Mouse (Mus musculus) CH12.LX (cell line): ENCODE measurements around the gene Ikzf1. TPM values are rescaled to one million over a fixed set of nuclear protein-coding genes. Genes with fewer than 3 reads are reported as not detected.
A peak's percentile ranks its signal among the peaks of the same experiment; 100 is the strongest.

Experiments used
- DNase-seq: peaks from one replicate; pipeline ENCODE4 v3.0.0-alpha.2; 2013; ENCODE audit errors: extremely low read depth
- H3K27ac ChIP-seq: 2 replicates; pipeline ENCODE4 v1.5.1; 2012; ENCODE audit warnings: low read depth, mild to moderate bottlenecking, control low read depth, moderate library complexity; ENCODE audit not compliant: insufficient read depth
- H3K27me3 ChIP-seq: replicated peaks from 2 replicates; pipeline ENCODE3; 2012; ENCODE audit warnings: inconsistent platforms
- H3K36me3 ChIP-seq, 2 experiments: replicated peaks in 1 of 2; 2 replicates each; pipeline versions ENCODE3 to v1.6.1; 2012; ENCODE audit warnings: inconsistent platforms in 1 of 2, low read length in 1 of 2, mild to moderate bottlenecking in 1 of 2, mixed read lengths in 1 of 2, moderate library complexity in 1 of 2; ENCODE audit not compliant: control insufficient read depth in 1 of 2, insufficient read depth in 1 of 2
- H3K4me1 ChIP-seq, 2 experiments: 2 replicates each; pipeline ENCODE4 v1.6.1; 2012; ENCODE audit warnings: inconsistent platforms in 1 of 2, moderate library complexity in 1 of 2; ENCODE audit not compliant: insufficient read depth in 2 of 2, control insufficient read depth in 1 of 2
- H3K4me2 ChIP-seq: 2 replicates; pipeline ENCODE4 v1.6.1; 2012; ENCODE audit warnings: low read depth, mild to moderate bottlenecking, control low read depth; ENCODE audit not compliant: poor library complexity, insufficient read depth, severe bottlenecking
- H3K4me3 ChIP-seq, 3 experiments: fragments of 150-350 bp in 1 of 3; sonication (generic) in 1 of 3; replicated peaks in 1 of 3; 2 replicates each; pipeline versions ENCODE3 to v1.5.1; 2011 to 2012; ENCODE audit warnings: low read depth in 2 of 3, low read length in 2 of 3, mild to moderate bottlenecking in 2 of 3, moderate library complexity in 2 of 3, control low read depth in 1 of 3, improper control_type of control experiment in 1 of 3, inconsistent platforms in 1 of 3, mixed read lengths in 1 of 3; ENCODE audit not compliant: poor library complexity in 1 of 3
- H3K79me2 ChIP-seq: replicated peaks from 2 replicates; pipeline ENCODE4 v1.6.1; 2012; ENCODE audit warnings: mild to moderate bottlenecking, moderate library complexity; ENCODE audit not compliant: control insufficient read depth, poor library complexity, insufficient read depth, severe bottlenecking; ENCODE audit errors: extremely low read depth
- H3K9ac ChIP-seq: 2 replicates; pipeline ENCODE4 v1.6.1; 2012; ENCODE audit warnings: low read depth, mild to moderate bottlenecking, control low read depth, moderate library complexity; ENCODE audit not compliant: insufficient read depth
- H3K9me3 ChIP-seq: replicated peaks from 2 replicates; pipeline ENCODE3; 2012; ENCODE audit warnings: low read length, inconsistent platforms, mixed read lengths
- BHLHE40 ChIP-seq: IDR thresholded peaks from 2 replicates; pipeline ENCODE4 v1.6.1; 2011; ENCODE audit warnings: mild to moderate bottlenecking, low read depth, low read length, improper control_type of control experiment
- CHD1 ChIP-seq: IDR thresholded peaks from 2 replicates; pipeline ENCODE4 v1.6.1; 2012; ENCODE audit warnings: low read depth, low read length, improper control_type of control experiment, inconsistent platforms
- CHD2 ChIP-seq: IDR thresholded peaks from 2 replicates; pipeline ENCODE4 v1.6.1; 2011; ENCODE audit warnings: low read length, improper control_type of control experiment
- CTCF ChIP-seq, 2 experiments: IDR thresholded peaks in 1 of 2; conservative IDR thresholded peaks in 1 of 2; 2 replicates each; pipeline ENCODE4 v1.5.1; 2011 to 2012; ENCODE audit warnings: low read depth in 2 of 2, low read length in 2 of 2, improper control_type of control experiment in 1 of 2, inconsistent platforms in 1 of 2, mild to moderate bottlenecking in 1 of 2, moderate library complexity in 1 of 2
- E2F4 ChIP-seq: IDR thresholded peaks from 2 replicates; pipeline ENCODE4 v1.6.1; 2011; ENCODE audit warnings: low read depth, low read length, improper control_type of control experiment; ENCODE audit not compliant: insufficient replicate concordance
- ELF1 ChIP-seq: IDR thresholded peaks from 2 replicates; pipeline ENCODE4 v1.6.1; 2014; ENCODE audit warnings: low read depth, mild to moderate bottlenecking, inconsistent platforms, low read length, improper control_type of control experiment
- EP300 ChIP-seq: IDR thresholded peaks from 2 replicates; pipeline ENCODE4 v1.6.1; 2011; ENCODE audit warnings: low read length, improper control_type of control experiment
- ETS1 ChIP-seq: conservative IDR thresholded peaks from 2 replicates; pipeline ENCODE4 v1.6.1; 2012; ENCODE audit warnings: low read depth, mild to moderate bottlenecking, inconsistent platforms, low read length, improper control_type of control experiment, moderate library complexity
- GABPA ChIP-seq: IDR thresholded peaks from 2 replicates; pipeline ENCODE4 v1.6.1; 2012; ENCODE audit warnings: low read depth, low read length, improper control_type of control experiment, inconsistent platforms; ENCODE audit not compliant: insufficient replicate concordance
- HCFC1 ChIP-seq: IDR thresholded peaks from 2 replicates; pipeline ENCODE4 v1.6.1; 2012; ENCODE audit warnings: low read depth, mild to moderate bottlenecking, inconsistent platforms, low read length, improper control_type of control experiment
- IRF4 ChIP-seq: IDR thresholded peaks from 2 replicates; pipeline ENCODE4 v1.6.1; 2014; ENCODE audit warnings: low read depth, mild to moderate bottlenecking, inconsistent platforms, low read length, improper control_type of control experiment
- JUND ChIP-seq: conservative IDR thresholded peaks from 2 replicates; pipeline ENCODE4 v1.6.1; 2011; ENCODE audit warnings: low read depth, low read length, improper control_type of control experiment
- KAT2A ChIP-seq: IDR thresholded peaks from 2 replicates; pipeline ENCODE4 v1.6.1; 2012; ENCODE audit warnings: low read length, improper control_type of control experiment, inconsistent platforms; ENCODE audit not compliant: insufficient replicate concordance
- MAFK ChIP-seq: IDR thresholded peaks from 2 replicates; pipeline ENCODE4 v1.6.1; 2011; ENCODE audit warnings: low read length, improper control_type of control experiment; ENCODE audit not compliant: insufficient replicate concordance
- MAX ChIP-seq: IDR thresholded peaks from 2 replicates; pipeline ENCODE4 v1.6.1; 2011; ENCODE audit warnings: low read length, improper control_type of control experiment
- MAZ ChIP-seq: IDR thresholded peaks from 2 replicates; pipeline ENCODE4 v1.6.1; 2012; ENCODE audit warnings: low read depth, mild to moderate bottlenecking, inconsistent platforms, low read length, improper control_type of control experiment, moderate library complexity
- MEF2A ChIP-seq: IDR thresholded peaks from 2 replicates; pipeline ENCODE4 v1.6.1; 2014; ENCODE audit warnings: low read depth, mild to moderate bottlenecking, inconsistent platforms, low read length, improper control_type of control experiment, borderline replicate concordance
- MXI1 ChIP-seq: IDR thresholded peaks from 2 replicates; pipeline ENCODE4 v1.6.1; 2011; ENCODE audit warnings: mild to moderate bottlenecking, low read depth, low read length, improper control_type of control experiment
- MYC ChIP-seq: IDR thresholded peaks from 2 replicates; pipeline ENCODE4 v1.6.1; 2011; ENCODE audit warnings: low read depth, mild to moderate bottlenecking, improper control_type of control experiment, low read length
- RAD21 ChIP-seq: IDR thresholded peaks from 2 replicates; pipeline ENCODE4 v1.6.1; 2011; ENCODE audit warnings: low read depth, mild to moderate bottlenecking, low read length, improper control_type of control experiment, moderate library complexity
- RCOR1 ChIP-seq: conservative IDR thresholded peaks from 2 replicates; pipeline ENCODE4 v1.6.1; 2012; ENCODE audit warnings: low read depth, mild to moderate bottlenecking, inconsistent platforms, low read length, improper control_type of control experiment
- SIN3A ChIP-seq: IDR thresholded peaks from 2 replicates; pipeline ENCODE4 v1.6.1; 2012; ENCODE audit warnings: low read length, improper control_type of control experiment, inconsistent platforms
- SMC3 ChIP-seq: IDR thresholded peaks from 2 replicates; pipeline ENCODE4 v1.6.1; 2011; ENCODE audit warnings: low read depth, low read length, improper control_type of control experiment
- TBP ChIP-seq: conservative IDR thresholded peaks from 2 replicates; pipeline ENCODE4 v1.6.1; 2011; ENCODE audit warnings: low read depth, low read length, improper control_type of control experiment
- TCF12 ChIP-seq: IDR thresholded peaks from 2 replicates; pipeline ENCODE4 v1.6.1; 2014; ENCODE audit warnings: low read depth, mild to moderate bottlenecking, inconsistent platforms, low read length, improper control_type of control experiment
- USF1 ChIP-seq: IDR thresholded peaks from 2 replicates; pipeline ENCODE4 v1.6.1; 2014; ENCODE audit warnings: low read depth, mild to moderate bottlenecking, inconsistent platforms, low read length, improper control_type of control experiment
- USF2 ChIP-seq: conservative IDR thresholded peaks from 2 replicates; pipeline ENCODE4 v1.6.1; 2011; ENCODE audit warnings: low read depth, low read length, improper control_type of control experiment
- ZKSCAN1 ChIP-seq: IDR thresholded peaks from 2 replicates; pipeline ENCODE4 v1.6.1; 2012; ENCODE audit warnings: low read depth, inconsistent platforms, low read length, improper control_type of control experiment, borderline replicate concordance
- ZMIZ1 ChIP-seq: IDR thresholded peaks from 2 replicates; pipeline ENCODE4 v1.6.1; 2012; ENCODE audit warnings: low read depth, mild to moderate bottlenecking, inconsistent platforms, low read length, improper control_type of control experiment
- ZNF384 ChIP-seq: IDR thresholded peaks from 2 replicates; pipeline ENCODE4 v1.6.1; 2012; ENCODE audit warnings: low read depth, low read length, improper control_type of control experiment, inconsistent platforms
- dilution Hi-C: fragments of 300-500 bp; cut with MboI; formaldehyde crosslinking; loops from 2 replicates; pipeline ENCODE4 v1.14.3; 2020; ENCODE audit warnings: low sequenced_read_pairs; ENCODE audit not compliant: extremely low pct_unique_long_range_greater_than_20kb, extremely low pct_ligation_motif_present
- in situ Hi-C: fragments of 300-500 bp; cut with MboI; formaldehyde crosslinking; loops from 3 replicates; pipeline ENCODE4 v1.14.3; 2019; ENCODE audit warnings: low sequenced_read_pairs, low pct_ligation_motif_present, low pct_unique_long_range_greater_than_20kb, mixed read lengths
- polyA plus RNA-seq: library from polyadenylated mRNA; unstranded; fragments of >175 nt; gene quantifications from 2 replicates; pipeline ENCODE4 v1.2.1, GENCODE M21; 2012; ENCODE audit warnings: low read depth; ENCODE audit not compliant: insufficient read length
- total RNA-seq, 2 experiments: library from RNA; depleted of rRNA; stranded (reverse); fragments of 300-350 nt in 1 of 2; fragments of >200 nt in 1 of 2; gene quantifications; 2 replicates each; pipeline ENCODE4 v1.2.3; 2012 to 2014

Ikzf1 gene
- total and polyA plus RNA-seq, 3 experiments, result 33.1 to 68.7 (median 51.2) TPM

DNA sequence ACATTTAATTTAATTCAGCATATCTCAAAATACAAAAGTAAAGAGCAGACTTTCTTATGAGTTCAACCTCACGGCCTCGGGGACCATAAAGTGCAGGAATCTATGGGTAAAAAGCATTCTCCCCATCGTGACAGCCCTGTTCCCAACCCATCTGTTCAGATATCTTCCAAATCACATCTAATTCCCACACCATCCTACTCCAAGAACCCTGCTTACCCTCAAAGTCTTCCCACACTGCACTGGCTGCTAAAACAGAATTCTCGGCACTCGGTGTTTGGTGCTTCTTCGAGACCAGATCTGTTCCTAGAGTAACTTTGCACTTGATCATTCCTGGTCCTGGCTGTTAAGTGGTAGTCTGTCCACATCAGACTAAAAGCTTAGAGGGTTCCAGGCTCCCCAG, 93.5 kb downstream of the Ikzf1 start:
- in situ Hi-C loops, result no loop called here
- no peaks in the 10 kb centered on the region for H3K27me3 ChIP-seq
- H3K36me3 ChIP-seq, result peaks cover 0 to 16% of the 10 kb centered on the region in 2 experiments
- DNase-seq, result no peak
- H3K9ac ChIP-seq, result no peak overlapping the region
- no peaks in the 10 kb centered on the region for H3K9me3 ChIP-seq
- H3K27ac ChIP-seq, result no peak overlapping the region
- no peak overlapping the region for H3K4me2 ChIP-seq
- no peak overlapping the region for H3K4me3 ChIP-seq
- no peak for TF ChIP-seq RAD21
- peaks cover 39 to 89% of the 10 kb centered on the region in 2 experiments for H3K4me1 ChIP-seq
- no peaks in the 10 kb centered on the region for H3K79me2 ChIP-seq
- dilution Hi-C loops, result no loop called here

- Histone ChIP-seq H3K27me3 (no peaks in the 10 kb centered on the region), H3K9me3 (no peaks in the 10 kb centered on the region), H3K9ac (no peak overlapping the region), H3K36me3 (no peaks in the 10 kb centered on the region), H3K27ac (no peak overlapping the region), H3K4me2 (no peak overlapping the region), H3K4me3 (no peak overlapping the region), H3K79me2 (no peaks in the 10 kb centered on the region), H3K4me1 (peaks cover 25 to 81% of the 10 kb centered on the region in 2 experiments)
- dilution Hi-C loops (no loop called here), in situ Hi-C loops (loop anchor here (10.0 kb wide), 1 partner anchor 387 kb away; no protein-coding TSS in a partner anchor)
- DNase-seq, result no peak
- TF ChIP-seq SIN3A (peak; percentile 54; the same call in 1 of the 2 replicates), BHLHE40 (peak; percentile 52), EP300 (peak; percentile 87), MAX (peak; percentile 68; the same call in 1 of the 2 replicates), MYC (peak; percentile 75), MEF2A (peak; percentile 62; the same call in 1 of the 2 replicates), MAFK (0 out of 2 replicates have a peak, but pooled peaks have one; percentile 17), E2F4 (no peak), KAT2A (0 out of 2 replicates have a peak, but pooled peaks have one; percentile 31), MXI1 (no peak), ELF1 (peak; percentile 56), ZKSCAN1 (no peak), USF2 (no peak), IRF4 (peak; percentile 89), ZMIZ1 (0 out of 2 replicates have a peak, but pooled peaks have one; percentile 34), RCOR1 (0 out of 2 replicates have a peak, but pooled peaks have one; percentile 44), SMC3 (peak; percentile 21; the same call in 1 of the 2 replicates), ETS1 (peak; percentile 63; the same call in 1 of the 2 replicates), GABPA (no peak), CTCF (conservative IDR thresholded peaks at IDR 0.05 in 1 of 2, IDR thresholded peaks at IDR 0.05 in 1 of 2; ENCODE audit: low read depth in 2 of 2, low read length in 2 of 2) (peak in 1 of 2 experiments; percentile 34; a peak in 2 of 4 replicates), ZNF384 (peak; percentile 82), JUND (peak; percentile 34; the same call in 1 of the 2 replicates), TCF12 (peak; percentile 53; the same call in 1 of the 2 replicates), TBP (no peak), USF1 (no peak), CHD1 (no peak), HCFC1 (0 out of 2 replicates have a peak, but pooled peaks have one; percentile 42), MAZ (peak; percentile 50; the same call in 1 of the 2 replicates), CHD2 (no peak; the same call in 1 of the 2 replicates)
Measured at GRCm38 (mm10) chr11:11781728-11782127, 96.9 kb downstream of the Ikzf1 start.
